Mouse (Mus musculus) kidney, postnatal 10 days (tissue): ENCODE data around the gene Rpa2.

Source experiments
- DNase-seq: peaks from one replicate; pipeline ENCODE4 v3.0.0; 2021; ENCODE audit warnings: mixed read lengths

Gene Rpa2

GRCm38 (mm10) chr4:132805146-132805545, 37.0 kb downstream of the Rpa2 start:
- DNase-seq: no peak

DNA sequence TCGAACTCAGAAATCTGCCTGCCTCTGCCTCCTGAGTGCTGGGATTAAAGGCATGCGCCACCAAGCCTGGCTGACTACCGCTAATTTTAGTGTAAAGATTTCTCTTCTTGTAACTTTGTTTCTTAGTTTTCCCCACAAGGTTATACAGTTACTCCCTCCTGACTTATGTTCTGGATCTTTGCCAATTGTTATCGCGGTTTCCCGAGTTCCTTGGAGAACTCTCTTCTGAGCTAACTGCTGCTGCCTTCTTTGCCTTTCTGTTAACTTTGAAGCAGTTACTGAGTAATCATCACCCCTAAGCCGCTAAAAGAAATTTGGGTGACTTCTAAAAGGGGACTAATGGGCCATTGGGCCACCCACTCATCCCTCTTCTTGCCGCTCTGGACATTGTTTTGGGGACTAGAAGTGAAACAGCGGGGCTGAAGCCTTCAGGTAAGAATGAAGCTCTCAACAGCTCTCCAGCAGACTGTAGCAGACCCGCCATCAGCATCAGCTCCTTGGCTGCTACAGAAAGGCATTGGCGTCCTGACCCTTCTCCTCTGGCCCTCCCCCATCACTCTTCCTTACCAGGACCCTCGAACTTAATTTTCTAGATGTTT, 37.6 kb downstream of the Rpa2 start:
- no peak for DNase-seq

DNA sequence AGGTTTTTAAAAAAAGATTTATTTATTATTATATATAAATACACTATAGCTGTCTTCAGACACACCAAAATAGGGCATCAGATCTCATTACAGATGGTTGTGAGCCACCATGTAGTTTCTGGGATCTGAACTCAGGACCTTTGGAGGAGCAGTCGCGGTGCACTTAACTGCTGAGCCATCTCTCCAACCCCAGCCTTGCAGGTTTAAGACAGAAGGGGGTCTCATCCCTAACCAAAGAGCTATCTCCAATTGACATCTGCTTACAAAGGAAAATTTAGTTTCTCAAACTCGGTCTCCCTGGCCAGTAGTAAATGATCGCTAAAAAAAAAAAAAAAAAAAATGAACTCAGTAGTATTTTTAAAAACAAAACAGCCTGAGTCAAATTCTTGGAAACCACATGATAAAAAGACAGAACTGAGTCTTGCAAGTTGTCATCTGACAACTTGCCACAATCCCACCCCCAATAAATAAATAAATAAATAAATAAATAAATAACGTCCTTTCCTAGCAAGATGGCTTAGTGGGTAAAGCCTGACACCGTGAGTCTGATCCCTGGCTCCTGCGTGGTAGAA, 38.6 kb downstream of the Rpa2 start:
- no peak for DNase-seq

GRCm38 (mm10) chr4:132807771-132808641, 39.9 kb downstream of the Rpa2 start:
- no peak for DNase-seq

- no peak for DNase-seq
Observed at GRCm38 (mm10) chr4:132809621-132810020, 41.5 kb downstream of the Rpa2 start.

GRCm38 (mm10) chr4:132816404-132816803, 48.3 kb downstream of the Rpa2 start:
- no peak for DNase-seq

DNA sequence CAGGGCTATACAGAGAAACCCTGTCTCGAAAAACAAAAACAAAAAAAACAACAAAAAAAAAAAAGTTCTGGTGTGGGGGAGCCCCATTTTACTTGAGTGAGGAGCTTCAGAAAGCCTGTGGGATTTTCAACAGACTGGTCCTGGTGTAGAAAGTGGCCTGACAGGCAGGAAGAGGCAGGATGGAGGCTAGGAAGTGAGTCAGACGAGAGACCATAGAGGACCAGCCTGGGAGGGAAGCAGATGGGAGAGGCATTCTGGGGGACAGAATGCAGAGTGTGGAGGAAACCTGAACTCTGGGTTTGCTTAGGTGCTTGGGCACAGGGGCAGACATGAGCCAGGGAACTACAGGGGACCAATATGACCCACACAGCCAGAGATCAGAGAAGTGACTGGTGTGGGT, 48.7 kb downstream of the Rpa2 start:
- DNase-seq: no peak

DNA sequence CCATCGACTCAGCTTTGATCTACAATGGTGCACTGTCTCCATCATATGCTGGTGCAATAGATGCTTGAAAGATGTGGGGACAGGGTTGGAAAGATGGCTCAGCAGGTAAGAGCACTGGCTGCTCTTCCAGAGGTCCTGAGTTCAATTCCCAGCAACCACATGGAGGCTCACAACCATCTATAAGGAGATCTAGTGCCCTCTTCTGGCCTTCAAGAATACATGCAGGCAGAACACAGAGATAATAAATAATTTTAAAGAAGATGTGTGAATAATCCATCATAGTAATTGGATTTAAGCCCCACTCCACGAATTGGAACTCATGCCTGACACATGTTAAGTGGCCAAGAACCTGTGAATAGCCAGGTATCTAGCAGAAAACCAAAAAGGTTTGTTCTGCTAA, 50.3 kb downstream of the Rpa2 start:
- no peak for DNase-seq

DNA sequence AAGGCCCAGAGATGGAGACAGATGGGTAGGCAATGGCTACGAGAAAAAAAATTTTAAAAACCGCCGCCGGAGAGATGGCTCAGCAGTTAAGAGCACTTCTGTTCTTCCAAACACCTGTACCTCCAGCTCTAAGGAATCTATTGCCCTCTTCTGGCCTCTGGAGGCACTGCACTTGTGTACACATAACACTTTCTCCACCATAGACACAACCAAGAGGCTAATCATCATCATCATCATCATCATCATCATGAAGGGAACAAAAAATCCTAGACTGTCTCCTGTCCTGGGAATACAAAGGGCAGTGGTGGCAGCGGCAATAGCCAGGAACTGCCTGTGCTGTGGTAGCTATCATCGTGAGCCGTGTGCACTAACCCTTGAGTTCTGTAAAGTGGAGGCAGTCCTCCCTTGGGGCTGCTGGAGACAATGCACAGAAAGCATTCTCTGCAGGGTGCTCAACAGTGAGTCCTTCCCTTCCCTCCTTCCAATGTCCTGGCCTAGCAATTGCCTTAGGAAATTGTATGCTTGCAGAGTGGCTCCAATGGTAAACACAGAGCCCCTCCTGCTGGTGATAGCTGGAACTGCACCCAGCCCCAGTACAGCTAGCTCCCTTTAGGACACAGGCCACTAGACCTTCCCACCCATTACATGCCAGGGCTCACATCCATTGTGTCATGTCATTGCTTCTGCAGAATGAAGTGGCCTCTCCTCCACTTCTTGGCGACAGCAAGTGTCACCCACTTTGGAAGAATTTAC, 55.7 kb downstream of the Rpa2 start:
- peak; percentile 85 for DNase-seq
